Mouse (Mus musculus): ENCODE results near the gene Fam189a2. TPM values are rescaled to one million over a fixed set of nuclear protein-coding genes. Genes with fewer than 3 reads are reported as not detected.
A peak's percentile ranks its signal among the peaks of the same experiment; 100 is the strongest.

Fam189a2 gene
- polyA plus RNA-seq, 1 experiment from 2014 or later: 0.08 TPM

GRCm38 (mm10) chr19:24032654-24033236 lies 1.9 kb upstream of the Fam189a2 start:
- no peak for ATAC-seq (ENCODE audit: low read depth)
- Histone ChIP-seq H3K4me2 (ENCODE audit: low read depth, low read length) (no peak overlapping the region), H3K27me3 (ENCODE audit: control insufficient read depth, insufficient read depth, low read depth, low read length) (peaks cover 42% of the 10 kb centered on the region), H3K4me3 (ENCODE audit: low read depth, low read length) (no peak overlapping the region), H3K4me1 (ENCODE audit: control insufficient read depth, low read depth, low read length) (no peaks in the 10 kb centered on the region), H3K9ac (ENCODE audit: low read depth, low read length) (no peak overlapping the region), H3K9me3 (replicated peaks; ENCODE audit: control insufficient read depth, low read length) (no peaks in the 10 kb centered on the region), H3K27ac (ENCODE audit: low read length) (no peak overlapping the region), H3K36me3 (ENCODE audit: control insufficient read depth, insufficient read depth) (no peaks in the 10 kb centered on the region)
- 26% methylated on average over 5 of the region's 5 CpGs for WGBS (ENCODE audit: insufficient replicate concordance)

DNA sequence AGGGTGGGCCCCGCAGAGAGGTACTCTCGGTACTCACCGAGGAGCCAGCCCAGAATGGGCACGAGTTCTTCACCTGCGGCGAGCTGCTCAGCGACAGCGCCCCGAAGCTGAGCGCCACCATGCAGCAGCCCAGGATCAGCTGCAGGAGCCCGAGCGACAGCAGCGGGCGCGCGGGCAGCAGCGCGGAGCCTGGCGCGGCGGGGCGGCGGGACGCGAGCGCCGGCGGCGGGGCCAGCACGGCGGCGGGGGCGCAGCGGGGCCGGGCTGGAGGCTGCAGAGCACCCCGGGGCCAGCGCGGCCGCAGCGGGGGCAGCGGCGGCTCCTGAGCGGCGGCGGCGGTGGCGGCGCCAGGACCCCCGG lies 328 bp downstream of the Fam189a2 start:
- H3K36me3 ChIP-seq (ENCODE audit: control insufficient read depth, insufficient read depth): no peaks in the 10 kb centered on the region
- peak overlapping the region; percentile 60 for H3K4me2 ChIP-seq (ENCODE audit: low read depth, low read length)
- no peaks in the 10 kb centered on the region for H3K4me1 ChIP-seq (ENCODE audit: control insufficient read depth, low read depth, low read length)
- H3K4me3 ChIP-seq (ENCODE audit: low read depth, low read length): peak overlapping the region; percentile 55
- H3K9ac ChIP-seq (ENCODE audit: low read depth, low read length): no peak overlapping the region
- peaks cover 42% of the 10 kb centered on the region for H3K27me3 ChIP-seq (ENCODE audit: control insufficient read depth, insufficient read depth, low read depth, low read length)
- H3K27ac ChIP-seq (ENCODE audit: low read length): no peak overlapping the region
- no peaks in the 10 kb centered on the region for H3K9me3 ChIP-seq (replicated peaks; ENCODE audit: control insufficient read depth, low read length)
- 0 out of 2 replicates have a peak, but pooled peaks have one; percentile 9 for ATAC-seq (ENCODE audit: low read depth)
- WGBS (ENCODE audit: insufficient replicate concordance): under 1% methylated on average over 44 of the region's 49 CpGs

GRCm38 (mm10) chr19:24029616-24030510 lies 956 bp downstream of the Fam189a2 start:
- Histone ChIP-seq H3K9me3 (replicated peaks; ENCODE audit: control insufficient read depth, low read length) (no peaks in the 10 kb centered on the region), H3K36me3 (ENCODE audit: control insufficient read depth, insufficient read depth) (no peaks in the 10 kb centered on the region), H3K4me1 (ENCODE audit: control insufficient read depth, low read depth, low read length) (no peaks in the 10 kb centered on the region), H3K27ac (ENCODE audit: low read length) (no peak overlapping the region), H3K4me2 (ENCODE audit: low read depth, low read length) (peak overlapping the region; percentile 60), H3K4me3 (ENCODE audit: low read depth, low read length) (peak overlapping the region; percentile 55), H3K9ac (ENCODE audit: low read depth, low read length) (no peak overlapping the region), H3K27me3 (ENCODE audit: control insufficient read depth, insufficient read depth, low read depth, low read length) (peaks cover 42% of the 10 kb centered on the region)
- no peak for ATAC-seq (ENCODE audit: low read depth)
- WGBS (ENCODE audit: insufficient replicate concordance): 13% methylated on average over 20 of the region's 20 CpGs

- no peak for ATAC-seq (ENCODE audit: low read depth)
- Histone ChIP-seq H3K4me3 (ENCODE audit: low read depth, low read length) (no peak overlapping the region), H3K4me1 (ENCODE audit: control insufficient read depth, low read depth, low read length) (no peaks in the 10 kb centered on the region), H3K27ac (ENCODE audit: low read length) (no peak overlapping the region), H3K36me3 (ENCODE audit: control insufficient read depth, insufficient read depth) (no peaks in the 10 kb centered on the region), H3K9me3 (replicated peaks; ENCODE audit: control insufficient read depth, low read length) (no peaks in the 10 kb centered on the region), H3K4me2 (ENCODE audit: low read depth, low read length) (no peak overlapping the region), H3K27me3 (ENCODE audit: control insufficient read depth, insufficient read depth, low read depth, low read length) (peaks cover 18% of the 10 kb centered on the region), H3K9ac (ENCODE audit: low read depth, low read length) (no peak overlapping the region)
- 67% methylated on average over 5 of the region's 5 CpGs for WGBS (ENCODE audit: insufficient replicate concordance)
Observed at GRCm38 (mm10) chr19:24025876-24026275, 4.9 kb downstream of the Fam189a2 start.

DNA sequence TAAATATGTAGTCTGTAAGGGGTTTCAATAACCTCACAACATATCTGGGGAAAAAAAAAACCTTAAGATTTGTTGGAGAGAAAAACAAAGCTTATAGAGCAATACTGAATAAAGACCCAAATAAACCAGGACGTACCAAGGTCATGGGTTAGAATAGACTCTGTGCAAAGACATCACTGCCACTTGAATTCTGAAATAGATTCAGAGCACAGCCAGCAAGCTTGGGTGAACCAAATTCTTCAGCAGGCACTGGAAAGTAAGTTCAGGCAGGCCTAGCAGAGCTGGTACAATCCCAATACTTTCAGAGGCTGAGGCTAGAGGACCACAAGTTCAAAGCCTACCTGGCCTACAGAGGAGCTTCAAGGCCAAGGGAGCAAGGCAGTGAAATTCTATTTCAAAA lies 6.2 kb downstream of the Fam189a2 start:
- Histone ChIP-seq H3K4me1 (ENCODE audit: control insufficient read depth, low read depth, low read length) (no peaks in the 10 kb centered on the region), H3K4me3 (ENCODE audit: low read depth, low read length) (no peak overlapping the region), H3K36me3 (ENCODE audit: control insufficient read depth, insufficient read depth) (no peaks in the 10 kb centered on the region), H3K9ac (ENCODE audit: low read depth, low read length) (no peak overlapping the region), H3K27me3 (ENCODE audit: control insufficient read depth, insufficient read depth, low read depth, low read length) (peaks cover 6% of the 10 kb centered on the region), H3K4me2 (ENCODE audit: low read depth, low read length) (no peak overlapping the region), H3K9me3 (replicated peaks; ENCODE audit: control insufficient read depth, low read length) (no peaks in the 10 kb centered on the region), H3K27ac (ENCODE audit: low read length) (no peak overlapping the region)
- WGBS (ENCODE audit: insufficient replicate concordance): 68% methylated on average over 1 of the region's 1 CpGs
- no peak for ATAC-seq (ENCODE audit: low read depth)

DNA sequence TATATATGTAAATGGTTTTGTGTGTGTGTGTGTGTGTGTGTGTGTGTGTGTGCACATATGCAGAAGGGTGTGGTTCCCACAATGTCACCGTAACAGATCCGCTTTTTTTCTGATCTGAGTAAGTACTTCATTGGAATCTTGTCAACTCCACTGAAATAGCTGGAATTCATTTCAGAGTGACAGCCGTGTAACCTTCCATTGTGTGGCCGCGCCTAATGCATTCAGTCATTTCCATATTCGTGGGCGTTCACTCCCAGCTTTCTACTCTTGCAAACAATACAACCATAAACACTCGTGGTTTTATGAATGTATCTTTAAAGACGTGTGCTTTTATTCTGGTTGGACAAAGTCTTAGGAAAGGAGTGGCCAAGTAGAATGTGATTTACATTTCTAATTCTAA lies 6.7 kb downstream of the Fam189a2 start:
- no peak overlapping the region for H3K4me3 ChIP-seq (ENCODE audit: low read depth, low read length)
- H3K27me3 ChIP-seq (ENCODE audit: control insufficient read depth, insufficient read depth, low read depth, low read length): peaks cover 2% of the 10 kb centered on the region; the same call in 1 of the 2 replicates
- no peaks in the 10 kb centered on the region for H3K36me3 ChIP-seq (ENCODE audit: control insufficient read depth, insufficient read depth)
- H3K9ac ChIP-seq (ENCODE audit: low read depth, low read length): no peak overlapping the region
- no peaks in the 10 kb centered on the region for H3K4me1 ChIP-seq (ENCODE audit: control insufficient read depth, low read depth, low read length)
- WGBS (ENCODE audit: insufficient replicate concordance): 54% methylated on average over 9 of the region's 9 CpGs
- no peaks in the 10 kb centered on the region for H3K9me3 ChIP-seq (replicated peaks; ENCODE audit: control insufficient read depth, low read length)
- no peak for ATAC-seq (ENCODE audit: low read depth)
- H3K27ac ChIP-seq (ENCODE audit: low read length): no peak overlapping the region
- no peak overlapping the region for H3K4me2 ChIP-seq (ENCODE audit: low read depth, low read length)

- no peak overlapping the region for H3K4me2 ChIP-seq (ENCODE audit: low read depth, low read length)
- no peak for ATAC-seq (ENCODE audit: low read depth)
- no peaks in the 10 kb centered on the region for H3K9me3 ChIP-seq (replicated peaks; ENCODE audit: control insufficient read depth, low read length)
- no peak overlapping the region for H3K9ac ChIP-seq (ENCODE audit: low read depth, low read length)
- H3K27me3 ChIP-seq (ENCODE audit: control insufficient read depth, insufficient read depth, low read depth, low read length): no peaks in the 10 kb centered on the region
- no peaks in the 10 kb centered on the region for H3K36me3 ChIP-seq (ENCODE audit: control insufficient read depth, insufficient read depth)
- 58% methylated on average over 7 of the region's 7 CpGs for WGBS (ENCODE audit: insufficient replicate concordance)
- H3K4me1 ChIP-seq (ENCODE audit: control insufficient read depth, low read depth, low read length): no peaks in the 10 kb centered on the region
- H3K27ac ChIP-seq (ENCODE audit: low read length): no peak overlapping the region
- no peak overlapping the region for H3K4me3 ChIP-seq (ENCODE audit: low read depth, low read length)
Observed at GRCm38 (mm10) chr19:24023351-24023750, 7.5 kb downstream of the Fam189a2 start.

- H3K27me3 ChIP-seq (ENCODE audit: control insufficient read depth, insufficient read depth, low read depth, low read length): no peaks in the 10 kb centered on the region
- no peak overlapping the region for H3K9ac ChIP-seq (ENCODE audit: low read depth, low read length)
- H3K4me2 ChIP-seq (ENCODE audit: low read depth, low read length): no peak overlapping the region
- H3K9me3 ChIP-seq (replicated peaks; ENCODE audit: control insufficient read depth, low read length): no peaks in the 10 kb centered on the region
- H3K4me3 ChIP-seq (ENCODE audit: low read depth, low read length): no peak overlapping the region
- H3K36me3 ChIP-seq (ENCODE audit: control insufficient read depth, insufficient read depth): no peaks in the 10 kb centered on the region
- H3K27ac ChIP-seq (ENCODE audit: low read length): no peak overlapping the region
- no peak for ATAC-seq (ENCODE audit: low read depth)
- 53% methylated on average over 3 of the region's 3 CpGs for WGBS (ENCODE audit: insufficient replicate concordance)
- H3K4me1 ChIP-seq (ENCODE audit: control insufficient read depth, low read depth, low read length): no peaks in the 10 kb centered on the region
Observed at GRCm38 (mm10) chr19:24022771-24023170, 8.0 kb downstream of the Fam189a2 start.

GRCm38 (mm10) chr19:24022301-24022700 lies 8.5 kb downstream of the Fam189a2 start:
- Histone ChIP-seq H3K9ac (ENCODE audit: low read depth, low read length) (no peak overlapping the region), H3K27me3 (ENCODE audit: control insufficient read depth, insufficient read depth, low read depth, low read length) (no peaks in the 10 kb centered on the region), H3K36me3 (ENCODE audit: control insufficient read depth, insufficient read depth) (no peaks in the 10 kb centered on the region), H3K4me3 (ENCODE audit: low read depth, low read length) (no peak overlapping the region), H3K9me3 (replicated peaks; ENCODE audit: control insufficient read depth, low read length) (no peaks in the 10 kb centered on the region), H3K4me2 (ENCODE audit: low read depth, low read length) (no peak overlapping the region), H3K4me1 (ENCODE audit: control insufficient read depth, low read depth, low read length) (no peaks in the 10 kb centered on the region), H3K27ac (ENCODE audit: low read length) (no peak overlapping the region)
- WGBS (ENCODE audit: insufficient replicate concordance): 40% methylated on average over 6 of the region's 6 CpGs
- ATAC-seq (ENCODE audit: low read depth): no peak
